Mouse (Mus musculus) small intestine, adult 2 months (tissue): ENCODE results near the gene Drg1. TPM values are rescaled to one million over a fixed set of nuclear protein-coding genes. Genes with fewer than 3 reads are reported as not detected.
"Not testable (repeated sequence)": the region's sequence is repeated elsewhere in the genome, so short reads cannot be mapped to it uniquely, and the experiment has no call there.

Experiments
- H3K27ac ChIP-seq: fragments of 200-500 bp; 2 replicates; pipeline ENCODE4 v1.5.1; 2012; ENCODE audit warnings: low read depth, low read length, control low read depth, inconsistent platforms; ENCODE audit not compliant: insufficient read depth
- H3K27me3 ChIP-seq: fragments of 200-500 bp; 2 replicates; pipeline ENCODE4 v1.6.1; 2012; ENCODE audit warnings: mild to moderate bottlenecking, moderate library complexity, low read length, inconsistent platforms; ENCODE audit not compliant: control insufficient read depth, insufficient read depth
- H3K36me3 ChIP-seq: fragments of 200-500 bp; 2 replicates; pipeline ENCODE4 v1.6.1; 2012; ENCODE audit warnings: mild to moderate bottlenecking, low read length, control low read depth, inconsistent platforms; ENCODE audit not compliant: control insufficient read depth, insufficient read depth
- H3K4me1 ChIP-seq: fragments of 200-500 bp; 2 replicates; pipeline ENCODE4 v1.6.1; 2012; ENCODE audit warnings: low read length, inconsistent platforms, mixed read lengths; ENCODE audit not compliant: control insufficient read depth, insufficient read depth, insufficient read length
- H3K4me3 ChIP-seq: fragments of 200-500 bp; 2 replicates; pipeline ENCODE4 v1.5.1; 2012; ENCODE audit warnings: low read depth, mild to moderate bottlenecking, control low read depth, inconsistent platforms, low read length, moderate library complexity
- WGBS: fragments of 180-500 bp; shearing (Covaris S2); methylation state at CpG from one replicate; pipeline ENCODE4 v1.1.7; 2018; 5-methylcytosine and 5-hydroxymethylcytosine counted together
- polyA plus RNA-seq: library from polyadenylated mRNA; depleted of rRNA; stranded (reverse); fragments of >200 nt; gene quantifications from 2 replicates; pipeline ENCODE4 v1.2.3, GENCODE M21; 2012

Gene Drg1
- polyA plus RNA-seq, 1 experiment, result 9.6 TPM

DNA sequence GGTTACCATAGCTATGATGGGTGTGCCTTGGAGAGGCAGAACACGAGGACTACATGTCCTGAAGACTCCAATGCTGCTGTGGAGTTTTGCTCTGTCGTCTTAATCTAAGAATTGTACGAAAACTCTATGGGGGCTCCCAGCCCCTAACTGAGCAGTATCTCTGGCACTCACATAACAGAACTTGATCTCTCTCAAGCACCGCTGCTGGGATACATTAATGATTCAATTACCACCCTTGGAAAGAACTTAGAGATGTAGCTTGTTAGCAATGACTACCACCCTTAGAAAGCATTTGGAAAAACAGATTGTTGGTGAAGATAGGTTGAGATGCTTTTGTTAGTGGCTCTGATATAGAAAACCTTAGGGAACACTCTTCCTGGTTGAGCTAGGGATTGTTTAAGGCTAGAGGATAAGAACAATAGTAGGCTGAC lies 98.6 kb downstream of the Drg1 start:
- not testable (repeated sequence) for H3K27ac ChIP-seq, H3K4me1 ChIP-seq, H3K36me3 ChIP-seq, H3K27me3 ChIP-seq, H3K4me3 ChIP-seq
- 69% methylated on average over 4 of the region's 4 CpGs for WGBS

DNA sequence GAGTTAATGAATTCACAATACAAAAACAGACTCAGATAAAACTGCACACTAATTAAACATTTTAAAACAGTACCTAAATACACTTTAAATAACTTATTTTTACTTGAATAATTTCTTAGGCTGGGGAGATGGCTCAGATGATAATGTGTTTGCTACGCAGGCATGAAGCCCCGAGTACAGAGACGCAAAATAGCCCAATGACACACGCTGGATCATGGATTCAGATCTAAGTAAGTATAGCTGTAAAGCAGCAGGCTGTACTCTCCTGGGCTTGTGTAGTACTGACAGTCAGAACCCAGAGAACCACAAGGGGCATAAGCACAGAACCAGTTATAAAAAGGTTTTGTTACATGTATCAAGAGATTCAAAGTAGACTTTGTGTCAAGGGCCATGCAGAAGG lies 99.1 kb downstream of the Drg1 start:
- WGBS, result 92% methylated on average over 4 of the region's 4 CpGs
- H3K36me3 ChIP-seq, H3K4me3 ChIP-seq, H3K4me1 ChIP-seq, H3K27ac ChIP-seq, H3K27me3 ChIP-seq: not testable (repeated sequence)

DNA sequence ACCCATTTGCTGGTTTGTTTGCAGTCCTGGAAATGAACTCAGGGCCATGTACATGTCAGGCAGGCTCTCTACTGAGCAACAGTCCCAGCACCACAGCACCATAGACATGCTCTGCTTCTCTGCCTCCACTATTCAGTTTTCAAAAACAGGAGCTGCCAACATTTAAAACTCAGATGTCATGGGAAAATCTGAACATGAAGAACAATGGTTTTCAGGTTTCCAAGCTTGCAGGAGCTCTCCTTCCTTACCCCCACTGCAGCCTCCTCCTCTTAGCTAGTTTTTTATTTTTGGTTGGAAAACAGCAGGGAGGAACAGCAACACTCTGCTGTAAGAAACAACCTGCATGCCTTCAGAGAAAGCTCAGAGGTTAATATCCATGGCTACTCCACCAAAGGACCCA lies 99.9 kb downstream of the Drg1 start:
- not testable (repeated sequence) for H3K36me3 ChIP-seq, H3K27ac ChIP-seq, H3K4me3 ChIP-seq, H3K4me1 ChIP-seq, H3K27me3 ChIP-seq

GRCm38 (mm10) chr11:3165210-3165782 lies 100.9 kb downstream of the Drg1 start:
- WGBS, result 92% methylated on average over 3 of the region's 5 CpGs
- not testable (repeated sequence) for H3K27me3 ChIP-seq, H3K36me3 ChIP-seq, H3K4me3 ChIP-seq, H3K4me1 ChIP-seq, H3K27ac ChIP-seq

DNA sequence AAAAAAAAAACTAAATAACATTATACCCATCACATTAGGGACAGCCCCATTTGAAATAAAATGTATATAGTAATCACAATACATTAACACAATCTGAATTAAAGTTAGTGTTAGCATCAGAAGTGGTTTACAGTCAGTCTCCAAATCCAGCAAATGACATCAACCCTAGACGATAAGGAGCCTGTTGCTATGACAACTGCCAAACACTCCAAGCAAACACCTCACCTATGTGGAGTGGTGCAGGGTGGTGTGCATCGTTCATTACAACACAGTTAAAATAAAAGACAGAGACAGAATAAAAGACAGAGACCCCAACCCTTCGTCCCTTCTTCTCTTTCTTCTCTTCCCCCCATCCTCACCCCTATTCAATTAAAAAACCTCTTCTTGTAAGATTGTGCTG lies 102.6 kb downstream of the Drg1 start:
- 45% methylated on average over 3 of the region's 3 CpGs for WGBS

DNA sequence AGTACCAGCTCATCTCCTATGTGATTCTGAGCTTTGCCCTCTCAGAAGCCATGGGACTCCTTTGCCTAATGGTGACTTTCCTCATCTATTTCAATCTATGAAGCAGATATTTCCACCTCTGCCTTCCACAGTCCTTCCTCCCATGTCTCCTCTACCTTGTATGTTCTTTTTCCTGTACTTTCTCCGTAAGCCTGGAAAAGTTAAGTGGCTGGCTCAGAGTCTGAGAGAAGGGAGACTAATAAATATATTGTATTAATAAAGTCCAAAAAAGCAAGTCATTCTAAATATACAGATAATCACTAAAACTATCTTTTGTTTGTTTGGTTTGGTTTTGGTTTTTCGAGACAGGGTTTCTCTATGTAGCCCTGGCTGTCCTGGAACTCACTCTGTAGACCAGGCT lies 103.1 kb downstream of the Drg1 start:
- not testable (repeated sequence) for H3K4me3 ChIP-seq, H3K27me3 ChIP-seq, H3K27ac ChIP-seq, H3K36me3 ChIP-seq, H3K4me1 ChIP-seq
- 89% methylated on average over 2 of the region's 2 CpGs for WGBS

More for the DNA sequence above, 102.6 kb downstream of the Drg1 start:
- H3K36me3 ChIP-seq, H3K4me3 ChIP-seq, H3K27ac ChIP-seq, H3K4me1 ChIP-seq, H3K27me3 ChIP-seq: not testable (repeated sequence)

- not testable (repeated sequence) for H3K27me3 ChIP-seq, H3K27ac ChIP-seq, H3K4me3 ChIP-seq, H3K4me1 ChIP-seq, H3K36me3 ChIP-seq
- WGBS, result 66% methylated on average over 5 of the region's 5 CpGs
Measured at GRCm38 (mm10) chr11:3162236-3162897, 103.8 kb downstream of the Drg1 start.

DNA sequence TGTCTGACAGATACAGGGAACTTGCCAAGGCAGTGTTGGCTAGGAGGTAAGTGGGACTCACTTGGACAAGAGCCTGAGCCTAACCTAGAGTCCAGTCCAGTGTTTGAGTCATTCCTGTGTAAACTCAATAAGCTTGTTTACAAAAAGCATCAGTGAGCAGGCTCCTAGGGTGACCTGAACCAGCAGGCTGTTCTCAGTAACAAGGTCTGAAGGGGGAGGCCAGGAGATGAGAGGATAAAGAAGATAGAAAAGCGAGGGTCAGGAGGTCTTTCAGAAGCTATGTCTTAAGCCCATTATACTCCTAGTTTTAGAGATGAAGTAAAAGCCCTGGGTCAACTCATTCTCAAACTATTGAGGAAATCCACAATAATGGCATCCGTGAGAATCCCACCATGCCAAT lies 104.8 kb downstream of the Drg1 start:
- not testable (repeated sequence) for H3K4me3 ChIP-seq, H3K27ac ChIP-seq, H3K27me3 ChIP-seq, H3K4me1 ChIP-seq, H3K36me3 ChIP-seq
- 43% methylated on average over 1 of the region's 2 CpGs for WGBS

GRCm38 (mm10) chr11:3158800-3159199 lies 107.4 kb downstream of the Drg1 start:
- H3K27me3 ChIP-seq, result not testable (repeated sequence)
- 94% methylated on average over 4 of the region's 4 CpGs for WGBS

GRCm38 (mm10) chr11:3157996-3158395 lies 108.2 kb downstream of the Drg1 start:
- H3K36me3 ChIP-seq, H3K27me3 ChIP-seq, H3K4me3 ChIP-seq, H3K27ac ChIP-seq, H3K4me1 ChIP-seq: not testable (repeated sequence)
- whole genome bisulfite sequencing, result 95% methylated on average over 6 of the region's 6 CpGs

More at GRCm38 (mm10) chr11:3158800-3159199, 107.4 kb downstream of the Drg1 start:
- H3K36me3 ChIP-seq, H3K27ac ChIP-seq, H3K4me3 ChIP-seq, H3K4me1 ChIP-seq: not testable (repeated sequence)

DNA sequence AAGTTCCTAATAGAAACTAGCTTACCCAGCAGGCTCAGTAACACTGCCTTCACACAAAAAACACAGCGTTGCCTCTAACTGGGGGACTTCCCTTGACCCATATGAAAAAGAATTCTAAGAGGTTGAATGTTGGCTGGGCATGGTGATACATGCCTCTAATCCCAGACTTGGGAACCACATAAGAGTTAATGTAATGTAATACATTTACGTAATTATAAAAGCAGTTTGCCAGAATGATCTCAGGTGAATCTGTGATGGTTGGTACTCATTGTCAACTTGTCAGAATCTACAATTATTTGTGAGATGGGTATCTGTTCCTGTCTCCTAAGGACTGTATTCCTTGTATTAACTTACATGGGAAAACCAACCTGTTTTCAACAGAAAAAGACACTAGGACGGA lies 109.2 kb downstream of the Drg1 start:
- H3K36me3 ChIP-seq, H3K27ac ChIP-seq, H3K4me3 ChIP-seq, H3K4me1 ChIP-seq, H3K27me3 ChIP-seq: not testable (repeated sequence)
- 96% methylated on average over 3 of the region's 3 CpGs for WGBS
